Mouse (Mus musculus): ENCODE data around the gene Gipc1.

DNA sequence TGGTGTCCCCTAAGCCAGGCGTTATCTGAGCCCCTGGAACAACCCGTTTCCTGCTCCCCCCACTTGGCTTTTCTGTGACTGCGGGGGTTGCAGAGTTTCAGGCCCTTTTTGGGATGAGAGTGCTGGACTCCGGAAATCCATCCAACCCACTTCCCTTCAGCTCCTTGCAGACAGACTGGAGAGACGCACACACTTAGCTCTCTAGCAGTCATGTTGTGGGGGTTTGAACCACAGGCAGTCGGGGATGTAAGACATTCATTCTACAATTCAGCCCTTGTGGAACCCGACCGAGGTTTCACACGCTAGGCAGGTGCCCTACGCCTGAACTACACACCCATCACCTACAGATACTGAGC is 1.2 kb downstream of the Gipc1 start:
- TF ChIP-seq EP300 (IDR thresholded peaks at IDR 0.05; ENCODE audit: insufficient read depth, low read depth, low read length) (no peak), POLR2A (IDR thresholded peaks at IDR 0.05; ENCODE audit: insufficient read depth, low read length) (no peak), CTCF (IDR thresholded peaks at IDR 0.05; ENCODE audit: low read depth, low read length) (no peak)

Measured in ES-Bruce4 (cell line).